Mouse (Mus musculus): ENCODE measurements around the gene Exosc10.

GRCm38 (mm10) chr4:148511334-148511733 is 46.9 kb upstream of the Exosc10 start:
- TF ChIP-seq CTCF (IDR thresholded peaks at IDR 0.05; ENCODE audit: borderline replicate concordance, control insufficient read depth, extremely low read depth, insufficient read depth, low read length, poor library complexity) (no peak), POLR2A (IDR thresholded peaks at IDR 0.05; ENCODE audit: control insufficient read depth, extremely low read depth, insufficient read depth, low read length, poor library complexity) (no peak)
